Mouse (Mus musculus) testis, adult 2 months (tissue): ENCODE data around the gene Uap1. TPM values are rescaled to one million over a fixed set of nuclear protein-coding genes. Genes with fewer than 3 reads are reported as not detected.

Source experiments
- H3K27ac ChIP-seq: fragments of 200-500 bp; 2 replicates; pipeline ENCODE4 v1.5.1; 2012; ENCODE audit warnings: low read depth, low read length; ENCODE audit not compliant: control insufficient read depth, insufficient read depth
- H3K27me3 ChIP-seq: fragments of 200-500 bp; 2 replicates; pipeline ENCODE4 v1.6.1; 2012; ENCODE audit warnings: mild to moderate bottlenecking, low read length, moderate library complexity; ENCODE audit not compliant: control insufficient read depth, insufficient read depth
- H3K36me3 ChIP-seq: fragments of 200-500 bp; 2 replicates; pipeline ENCODE4 v1.6.1; 2012; ENCODE audit warnings: mild to moderate bottlenecking, low read length; ENCODE audit not compliant: control insufficient read depth, insufficient read depth
- H3K4me1 ChIP-seq: fragments of 200-500 bp; 2 replicates; pipeline ENCODE4 v1.6.1; 2012; ENCODE audit warnings: low read length; ENCODE audit not compliant: control insufficient read depth, insufficient read depth
- H3K4me3 ChIP-seq: fragments of 200-500 bp; 2 replicates; pipeline ENCODE4 v1.5.1; 2012; ENCODE audit warnings: low read depth, mild to moderate bottlenecking, low read length, moderate library complexity, mixed read lengths; ENCODE audit not compliant: control insufficient read depth
- CTCF ChIP-seq: fragments of 200-500 bp; IDR thresholded peaks from 2 replicates; pipeline ENCODE4 v1.5.1; 2012; ENCODE audit warnings: low read depth, mild to moderate bottlenecking, inconsistent platforms, low read length, moderate library complexity; ENCODE audit not compliant: control insufficient read depth, insufficient read depth, insufficient replicate concordance
- POLR2A ChIP-seq: fragments of 200-500 bp; IDR thresholded peaks from 2 replicates; pipeline ENCODE4 v1.6.1; 2012; ENCODE audit warnings: low read depth, mild to moderate bottlenecking, inconsistent platforms, low read length, moderate library complexity; ENCODE audit not compliant: control insufficient read depth
- polyA plus RNA-seq: library from polyadenylated mRNA; depleted of rRNA; stranded (reverse); fragments of >200 nt; gene quantifications from 2 replicates; pipeline ENCODE4 v1.2.3, GENCODE M21; 2012

Gene Uap1
- polyA plus RNA-seq, 1 experiment, result 9.6 TPM

DNA sequence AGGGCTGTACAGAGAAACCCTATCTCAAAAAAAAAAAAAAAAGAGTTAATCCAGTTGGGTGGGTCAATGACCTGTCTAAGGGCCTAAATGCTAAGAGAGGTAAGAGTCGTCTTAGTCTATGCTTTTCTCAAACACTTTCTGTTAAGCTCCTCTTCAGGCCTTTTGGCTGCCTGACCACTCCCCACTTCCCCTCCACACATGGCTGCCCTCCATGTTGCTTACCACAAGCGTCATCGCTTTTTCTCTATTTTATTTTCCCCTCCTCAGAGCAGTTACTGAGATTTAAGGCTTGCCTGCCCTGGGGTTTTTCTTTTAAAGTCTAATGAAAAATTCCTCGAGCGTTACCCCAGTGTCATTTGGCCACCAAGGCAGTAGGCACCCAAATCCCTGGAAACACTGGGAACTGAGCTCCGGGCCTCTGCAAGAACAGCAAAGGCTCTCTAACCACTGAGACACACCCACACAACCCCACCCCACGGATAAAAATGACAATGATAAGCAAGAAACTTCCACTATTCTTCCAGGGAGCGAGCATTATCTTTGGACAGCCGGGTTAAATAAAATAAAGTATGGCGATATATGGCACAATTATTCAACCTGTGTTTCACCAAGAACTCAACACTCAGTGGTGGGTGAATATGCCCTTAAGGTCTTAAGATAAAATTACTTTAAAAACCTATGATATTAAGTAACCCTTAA, 38.6 kb upstream of the Uap1 start:
- H3K36me3 ChIP-seq, result no peaks in the 10 kb centered on the region
- TF ChIP-seq CTCF, result no peak
- no peak for TF ChIP-seq POLR2A
- no peaks in the 10 kb centered on the region for H3K27me3 ChIP-seq
- H3K27ac ChIP-seq, result no peak overlapping the region
- no peak overlapping the region for H3K4me3 ChIP-seq
- no peaks in the 10 kb centered on the region for H3K4me1 ChIP-seq

- H3K4me1 ChIP-seq, result no peaks in the 10 kb centered on the region
- TF ChIP-seq CTCF (no peak), POLR2A (no peak)
- peaks cover 3% of the 10 kb centered on the region for H3K36me3 ChIP-seq
- no peaks in the 10 kb centered on the region for H3K27me3 ChIP-seq
- H3K4me3 ChIP-seq, result no peak overlapping the region
- H3K27ac ChIP-seq, result no peak overlapping the region
Observed at GRCm38 (mm10) chr1:170206395-170206794, 31.6 kb upstream of the Uap1 start.

DNA sequence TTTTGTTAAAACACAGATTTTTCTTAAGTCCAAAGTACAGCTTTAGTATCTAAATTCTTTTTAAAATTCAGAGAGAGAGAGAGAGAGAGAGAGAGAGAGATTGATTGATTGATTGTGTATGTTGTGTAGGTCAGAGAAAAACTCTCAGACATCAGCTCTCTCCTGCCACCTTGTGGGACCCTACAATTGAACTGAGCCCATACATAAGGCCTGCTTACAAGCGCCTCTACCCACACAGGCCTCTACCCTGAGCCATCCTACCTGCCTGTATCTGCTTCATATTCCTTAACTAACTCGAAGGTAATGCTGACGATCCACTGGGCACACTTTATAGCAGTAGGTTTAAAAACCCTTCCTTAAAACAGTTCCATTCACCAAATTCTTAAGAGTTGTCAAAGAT, 25.6 kb upstream of the Uap1 start:
- TF ChIP-seq CTCF (no peak), POLR2A (no peak)
- H3K36me3 ChIP-seq, result no peaks in the 10 kb centered on the region; the same call in 1 of the 2 replicates
- no peaks in the 10 kb centered on the region for H3K27me3 ChIP-seq
- no peaks in the 10 kb centered on the region for H3K4me1 ChIP-seq
- no peak overlapping the region for H3K27ac ChIP-seq
- H3K4me3 ChIP-seq, result no peak overlapping the region

GRCm38 (mm10) chr1:170196211-170196610, 21.5 kb upstream of the Uap1 start:
- TF ChIP-seq POLR2A (no peak), CTCF (no peak)
- no peak overlapping the region for H3K27ac ChIP-seq
- no peak overlapping the region for H3K4me3 ChIP-seq
- no peaks in the 10 kb centered on the region for H3K4me1 ChIP-seq
- H3K36me3 ChIP-seq, result peaks cover 3% of the 10 kb centered on the region
- no peaks in the 10 kb centered on the region for H3K27me3 ChIP-seq

DNA sequence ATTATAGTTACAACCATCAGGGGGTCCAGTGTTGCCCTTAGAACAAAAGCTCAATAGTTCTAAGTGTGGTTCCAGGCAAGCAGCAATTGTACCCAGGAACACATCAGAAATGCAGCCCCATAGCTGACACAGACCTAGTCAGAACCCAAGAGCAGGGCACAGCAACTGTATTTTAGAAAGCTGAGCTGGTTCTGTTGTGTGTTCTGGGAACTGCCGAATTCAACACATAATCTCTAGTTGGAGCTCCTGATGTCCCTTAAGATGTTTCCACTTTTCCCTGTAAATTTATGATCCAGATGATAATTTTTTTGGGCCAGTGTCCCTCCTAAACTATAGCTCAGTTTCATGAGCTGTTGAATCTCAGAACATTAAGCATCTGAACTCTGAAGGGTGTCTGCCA, 17.2 kb upstream of the Uap1 start:
- Histone ChIP-seq H3K27ac (no peak overlapping the region), H3K4me3 (no peak overlapping the region), H3K4me1 (peaks cover 2% of the 10 kb centered on the region; the same call in 1 of the 2 replicates), H3K27me3 (no peaks in the 10 kb centered on the region), H3K36me3 (peaks cover 3% of the 10 kb centered on the region)
- TF ChIP-seq POLR2A, result no peak
- TF ChIP-seq CTCF, result no peak

DNA sequence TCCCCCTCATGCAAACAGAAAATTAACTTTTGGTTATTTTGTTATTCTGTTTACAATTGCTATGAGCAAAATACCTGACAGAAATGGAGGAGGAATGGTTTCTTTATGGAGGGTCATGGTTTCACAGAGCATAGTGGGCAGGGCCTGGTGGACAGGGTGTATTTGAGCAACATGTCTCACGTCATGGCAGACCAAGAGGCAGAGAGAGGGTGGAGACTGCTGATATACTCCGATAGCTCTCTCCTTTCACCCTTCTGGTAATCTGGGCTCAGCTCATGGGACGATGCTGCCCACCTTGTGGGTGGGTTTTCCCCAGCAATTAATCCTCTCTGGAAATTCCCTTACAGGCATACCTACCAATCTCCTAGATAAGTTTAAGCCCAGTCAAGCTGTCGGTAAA, 15.5 kb upstream of the Uap1 start:
- H3K36me3 ChIP-seq, result peaks cover 3% of the 10 kb centered on the region
- peaks cover 2% of the 10 kb centered on the region; the same call in 1 of the 2 replicates for H3K4me1 ChIP-seq
- H3K27me3 ChIP-seq, result no peaks in the 10 kb centered on the region
- TF ChIP-seq POLR2A (no peak), CTCF (no peak)
- H3K27ac ChIP-seq, result no peak overlapping the region
- no peak overlapping the region for H3K4me3 ChIP-seq

- Histone ChIP-seq H3K4me3 (no peak overlapping the region), H3K36me3 (no peaks in the 10 kb centered on the region; the same call in 1 of the 2 replicates), H3K27me3 (no peaks in the 10 kb centered on the region), H3K27ac (no peak overlapping the region), H3K4me1 (peaks cover 2% of the 10 kb centered on the region; the same call in 1 of the 2 replicates)
- TF ChIP-seq POLR2A (no peak), CTCF (no peak)
Observed at GRCm38 (mm10) chr1:170188601-170189000, 13.8 kb upstream of the Uap1 start.
